Comparison of ENCODE assay signal across 26 mouse cellular contexts in genomic region chr19:40888887-40889286, GRCm38 (mm10).
"Had no signal": no experiment of that assay in that cellular context is flagged by ENCODE, and none has a peak within 500 bp of the region (broad histone marks: within the 10 kb centered on the region; RNA-seq: fewer than 3 reads in every experiment).

No protein-coding gene starts in this region.

- DNase-seq: forebrain, postnatal 0 days; gastrocnemius, postnatal 14 days; heart, adult 11 months; heart, adult 2 months; heart, postnatal 14 days; heart, postnatal 36 days; kidney, adult 18-20 months; kidney, adult 8-10 months; kidney, postnatal 10 days; kidney, postnatal 25 days; kidney, postnatal 4 days; liver had no signal

- H3K4me3 ChIP-seq: heart, adult 2 months; heart, embryonic 13.5 days; heart, embryonic 15.5 days; hindbrain, embryonic 10.5 days; hindbrain, embryonic 12.5 days; intestine, embryonic 15.5 days; layer of hippocampus, adult 2 months; left cerebral cortex, adult 2 months; limb, embryonic 10.5 days; limb, embryonic 12.5 days had no signal

- H3K27ac ChIP-seq: heart, adult 2 months; heart, embryonic 13.5 days; heart, embryonic 15.5 days; hindbrain, embryonic 10.5 days; hindbrain, embryonic 12.5 days; hindbrain, embryonic 14.5 days; intestine, embryonic 15.5 days; layer of hippocampus, adult 2 months; left cerebral cortex, adult 2 months; limb, embryonic 10.5 days; limb, embryonic 12.5 days had no signal

- H3K4me1 ChIP-seq: heart, embryonic 13.5 days; heart, embryonic 15.5 days; hindbrain, embryonic 10.5 days; hindbrain, embryonic 12.5 days; intestine, embryonic 15.5 days; limb, embryonic 10.5 days; limb, embryonic 12.5 days had no signal

- H3K9me3 ChIP-seq: heart, embryonic 15.5 days; intestine, embryonic 15.5 days; limb, embryonic 10.5 days had no signal

- H3K4me2 ChIP-seq: heart, embryonic 11.5 days; heart, embryonic 13.5 days; heart, embryonic 15.5 days; hindbrain, embryonic 12.5 days; hindbrain, embryonic 14.5 days; intestine, embryonic 15.5 days; limb, embryonic 12.5 days had no signal

- H3K36me3 ChIP-seq: heart, embryonic 13.5 days; heart, embryonic 15.5 days; hindbrain, embryonic 10.5 days; hindbrain, embryonic 12.5 days; intestine, embryonic 15.5 days; limb, embryonic 10.5 days; limb, embryonic 12.5 days had no signal

- H3K9ac ChIP-seq: forebrain, postnatal 0 days; heart, embryonic 13.5 days; heart, embryonic 15.5 days; hindbrain, embryonic 12.5 days; hindbrain, embryonic 14.5 days; intestine, embryonic 15.5 days; limb, embryonic 12.5 days had no signal

- ATAC-seq: forebrain, postnatal 0 days; hindbrain, embryonic 16.5 days; inflammation-experienced regulatory T-cells, adult 6 months; intestine, embryonic 15.5 days; intestine, postnatal 0 days had no signal
